Mouse (Mus musculus) forebrain, embryonic 16.5 days (tissue): ENCODE measurements around the gene Prss45. TPM values are rescaled to one million over a fixed set of nuclear protein-coding genes. Genes with fewer than 3 reads are reported as not detected.

Experiments
- ATAC-seq: fragments of 200-750 bp; cut with Nextera tagmentation; 2 replicates; pipeline ENCODE4 v1.8.0; 2017; ENCODE audit warnings: mild to moderate bottlenecking, moderate library complexity
- H3K27ac ChIP-seq: fragments of 300-500 bp; sonication (generic); 2 replicates; pipeline ENCODE4 v1.5.1; 2014; ENCODE audit warnings: low read length, control low read depth
- H3K27me3 ChIP-seq: fragments of 300-500 bp; sonication (generic); replicated peaks from 2 replicates; pipeline ENCODE4 v1.6.1; 2014; ENCODE audit warnings: low read length; ENCODE audit not compliant: control insufficient read depth, insufficient read depth
- H3K36me3 ChIP-seq: fragments of 300-500 bp; sonication (generic); 2 replicates; pipeline ENCODE4 v1.6.1; 2014; ENCODE audit not compliant: control insufficient read depth, insufficient read depth
- H3K4me1 ChIP-seq: fragments of 300-500 bp; sonication (generic); replicated peaks from 2 replicates; pipeline ENCODE4 v1.6.1; 2014; ENCODE audit warnings: low read length; ENCODE audit not compliant: control insufficient read depth, insufficient read depth
- H3K4me2 ChIP-seq: fragments of 300-500 bp; sonication (generic); 2 replicates; pipeline ENCODE4 v1.6.1; 2014; ENCODE audit warnings: mild to moderate bottlenecking, low read length, control low read depth
- H3K4me3 ChIP-seq: fragments of 300-500 bp; sonication (generic); replicated peaks from 2 replicates; pipeline ENCODE4 v1.5.1; 2014; ENCODE audit warnings: mild to moderate bottlenecking, low read length, control low read depth
- H3K9ac ChIP-seq: fragments of 300-500 bp; sonication (generic); replicated peaks from 2 replicates; pipeline ENCODE4 v1.6.1; 2014; ENCODE audit warnings: low read depth, low read length, control low read depth
- H3K9me3 ChIP-seq: fragments of 300-500 bp; sonication (generic); 2 replicates; pipeline ENCODE4 v1.6.1; 2016; ENCODE audit warnings: low read length; ENCODE audit not compliant: control insufficient read depth
- WGBS: fragments of 180-500 bp; shearing (Covaris S2); extraction: QIAGEN DNeasy Blood & Tissue Kit; methylation state at CpG from one replicate; pipeline ENCODE4 v1.1.7; 2014; 5-methylcytosine and 5-hydroxymethylcytosine counted together
- polyA plus RNA-seq: library from polyadenylated mRNA; unstranded; fragments of >200 nt; fragmentation: Nextera tagmentation; extraction: Ambion mirVana; gene quantifications from 2 replicates; pipeline ENCODE4 v1.2.1, GENCODE M21; 2015

Gene Prss45
- polyA plus RNA-seq, 1 experiment from 2014 or later: not detected

- no peak for ATAC-seq
Measured at GRCm38 (mm10) chr9:110849162-110849561, 14.8 kb downstream of the Prss45 start.

DNA sequence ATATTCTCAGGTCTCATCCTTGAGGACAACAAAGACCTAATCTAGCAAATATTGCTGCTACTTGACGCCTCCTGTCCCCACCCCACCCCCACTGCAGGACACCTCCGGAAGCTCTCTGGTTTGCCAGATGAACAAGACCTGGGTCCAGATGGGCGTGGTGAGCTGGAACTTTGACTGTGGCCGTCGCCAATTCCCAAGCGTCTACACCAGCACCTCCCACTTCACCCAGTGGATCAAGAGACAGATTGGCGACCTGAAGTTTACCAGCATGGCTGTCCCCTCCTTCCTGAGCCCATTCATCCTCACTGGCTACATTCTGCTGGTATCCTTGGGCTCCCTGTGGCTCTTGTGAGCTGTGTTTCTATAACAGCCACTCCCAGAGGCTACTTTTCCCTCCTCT lies 21.5 kb downstream of the Prss45 start:
- no peak for ATAC-seq
- no peaks in the 10 kb centered on the region for H3K9me3 ChIP-seq
- no peak overlapping the region for H3K4me3 ChIP-seq
- H3K27me3 ChIP-seq: peaks cover 10% of the 10 kb centered on the region; the same call in 1 of the 2 replicates
- no peak overlapping the region for H3K27ac ChIP-seq
- 83% methylated on average over 7 of the region's 7 CpGs for WGBS
- peaks cover 5% of the 10 kb centered on the region for H3K4me1 ChIP-seq
- H3K36me3 ChIP-seq: no peaks in the 10 kb centered on the region
- H3K4me2 ChIP-seq: no peak overlapping the region
- H3K9ac ChIP-seq: no peak overlapping the region

More at GRCm38 (mm10) chr9:110849162-110849561, 14.8 kb downstream of the Prss45 start:
- Histone ChIP-seq H3K4me2 (no peak overlapping the region), H3K9me3 (no peaks in the 10 kb centered on the region), H3K36me3 (no peaks in the 10 kb centered on the region), H3K9ac (no peak overlapping the region), H3K4me1 (no peaks in the 10 kb centered on the region), H3K27me3 (no peaks in the 10 kb centered on the region), H3K27ac (no peak overlapping the region), H3K4me3 (no peak overlapping the region)
- 78% methylated on average over 7 of the region's 7 CpGs for WGBS

DNA sequence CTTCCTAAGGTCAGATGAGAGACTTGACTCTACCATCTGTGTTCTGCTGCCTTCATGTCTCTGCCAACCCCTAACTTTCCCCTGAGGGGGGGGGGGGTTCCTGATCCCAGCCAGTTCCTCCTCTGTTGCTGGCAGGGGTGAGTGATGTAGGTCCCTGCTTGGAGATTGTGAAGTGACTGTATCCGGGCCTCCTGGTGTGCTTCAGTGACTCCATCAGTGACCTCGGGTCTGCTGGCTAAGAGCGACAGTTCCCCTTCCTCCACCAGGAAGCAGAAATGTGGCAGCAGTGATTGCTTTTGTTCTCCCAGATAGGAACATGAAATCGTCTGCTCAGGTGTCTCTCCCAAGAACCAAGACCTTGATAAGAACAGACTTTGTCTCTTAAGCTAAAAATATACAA lies 22.5 kb downstream of the Prss45 start:
- H3K9me3 ChIP-seq: no peaks in the 10 kb centered on the region
- ATAC-seq: no peak
- H3K27me3 ChIP-seq: peaks cover 10% of the 10 kb centered on the region; the same call in 1 of the 2 replicates
- no peak overlapping the region for H3K27ac ChIP-seq
- no peak overlapping the region for H3K4me2 ChIP-seq
- WGBS: 80% methylated on average over 4 of the region's 4 CpGs
- no peaks in the 10 kb centered on the region for H3K36me3 ChIP-seq
- H3K4me3 ChIP-seq: no peak overlapping the region
- no peak overlapping the region for H3K9ac ChIP-seq
- peaks cover 5% of the 10 kb centered on the region for H3K4me1 ChIP-seq

DNA sequence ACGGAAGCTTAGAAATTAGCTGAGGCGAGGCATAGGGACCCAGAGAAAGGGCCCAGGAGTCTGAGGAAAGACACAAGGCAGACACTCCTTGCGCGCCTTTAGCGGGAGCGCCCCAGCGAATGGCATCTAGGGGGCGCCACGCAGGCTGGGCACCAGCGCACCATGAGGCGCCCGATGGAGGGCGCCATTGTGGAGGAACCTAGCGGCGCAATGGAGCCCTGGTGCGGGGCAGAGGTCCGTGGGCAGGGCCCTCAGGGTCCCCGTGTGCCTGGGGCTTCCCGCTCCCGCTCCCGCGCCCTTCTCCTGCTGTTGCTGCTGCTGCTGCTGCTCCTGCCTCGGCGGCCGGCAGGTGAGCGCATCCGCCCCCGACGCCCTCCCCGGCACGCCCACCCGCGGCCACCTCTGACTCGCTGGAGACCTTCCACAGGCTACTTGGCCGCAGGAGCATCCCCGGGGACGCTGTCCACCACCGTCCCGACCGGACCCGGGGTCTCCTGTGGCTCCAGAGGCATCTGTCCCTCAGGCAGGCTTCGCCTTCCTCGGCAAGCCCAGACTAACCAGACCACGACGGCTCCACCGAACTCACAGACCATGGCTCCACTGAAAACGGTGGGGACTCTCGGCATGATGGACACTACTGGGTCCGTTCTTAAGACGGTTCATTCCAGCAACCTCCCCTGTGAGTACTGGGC lies 23.5 kb downstream of the Prss45 start, which contains the start of gene Prss50:
Prss50 (plus strand) TSS at position 187 of the 692 bp plus-strand sequence.
- WGBS: 6% methylated on average over 48 of the region's 50 CpGs
- Histone ChIP-seq H3K27ac (no peak within 1 kb of the TSS), H3K9ac (0 out of 2 replicates have a peak within 1 kb of the TSS, but pooled peaks have one; percentile 14), H3K4me2 (peak within 1 kb of the TSS; percentile 47), H3K36me3 (no peaks in the 10 kb centered on the region), H3K27me3 (peaks cover 10% of the 10 kb centered on the region; the same call in 1 of the 2 replicates), H3K4me3 (peak within 1 kb of the TSS; percentile 25), H3K9me3 (no peaks in the 10 kb centered on the region), H3K4me1 (peaks cover 5% of the 10 kb centered on the region)
- no peak for ATAC-seq

DNA sequence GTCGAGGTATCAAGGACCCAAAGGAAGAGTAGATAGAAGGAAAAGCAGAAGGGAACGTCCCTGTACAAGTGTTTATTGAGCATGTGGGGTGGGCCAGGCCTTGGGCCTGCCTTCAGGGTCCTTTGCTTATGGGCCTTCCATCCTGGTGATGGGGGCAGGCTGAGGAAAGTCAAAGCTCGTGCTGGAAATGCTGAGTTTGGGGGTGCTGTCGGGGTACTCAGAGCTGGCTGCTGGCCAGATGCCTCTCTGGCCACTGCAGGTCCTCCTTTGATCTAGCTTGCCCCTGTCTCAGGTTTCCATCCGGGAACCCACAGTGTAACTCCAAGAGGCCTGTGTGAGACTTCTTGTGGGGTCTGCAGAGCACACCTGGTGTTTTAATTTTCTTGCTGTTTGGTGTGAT lies 24.1 kb downstream of the Prss45 start:
- WGBS: 57% methylated on average over 5 of the region's 5 CpGs
- ATAC-seq: no peak

DNA sequence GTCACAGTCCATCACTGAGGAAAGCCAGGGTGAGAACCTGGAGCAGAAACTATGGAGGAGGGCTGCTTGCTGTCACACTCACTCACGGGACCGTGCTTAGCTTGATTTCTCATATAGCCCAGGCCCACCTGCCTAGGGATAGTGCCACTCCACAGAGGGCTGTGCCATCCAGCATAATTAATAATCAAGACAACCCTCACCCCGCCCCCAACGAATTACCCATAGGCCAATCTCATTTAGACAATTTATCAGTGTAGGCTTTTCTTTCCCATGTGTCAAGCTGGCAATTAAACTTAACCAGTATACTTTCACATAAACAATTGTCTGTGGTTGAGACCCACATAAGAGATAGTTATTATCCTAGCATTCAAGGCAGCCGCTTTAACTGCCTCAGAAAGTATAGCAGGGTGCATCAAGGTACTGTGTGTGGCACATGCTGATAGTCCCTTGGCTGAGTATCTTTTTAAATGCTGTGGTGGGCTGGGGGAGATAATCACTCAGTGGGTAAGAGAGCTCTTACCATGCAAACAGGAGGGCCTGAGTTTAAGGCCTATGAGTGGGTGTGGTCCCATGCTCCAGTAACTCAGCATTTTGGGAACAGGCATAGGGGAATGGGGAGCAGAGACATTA lies 24.7 kb downstream of the Prss45 start:
- ATAC-seq: no peak
- Histone ChIP-seq H3K9ac (no peak overlapping the region), H3K4me2 (no peak overlapping the region), H3K4me1 (peaks cover 5% of the 10 kb centered on the region), H3K27me3 (peaks cover 10% of the 10 kb centered on the region; the same call in 1 of the 2 replicates), H3K9me3 (no peaks in the 10 kb centered on the region), H3K27ac (no peak overlapping the region), H3K36me3 (no peaks in the 10 kb centered on the region), H3K4me3 (no peak overlapping the region)
- 89% methylated on average over 5 of the region's 5 CpGs for WGBS

More for the DNA sequence above, 24.1 kb downstream of the Prss45 start:
- Histone ChIP-seq H3K4me1 (peaks cover 5% of the 10 kb centered on the region), H3K4me3 (no peak overlapping the region), H3K4me2 (no peak overlapping the region), H3K9ac (no peak overlapping the region), H3K27me3 (peaks cover 10% of the 10 kb centered on the region; the same call in 1 of the 2 replicates), H3K27ac (no peak overlapping the region), H3K9me3 (no peaks in the 10 kb centered on the region), H3K36me3 (no peaks in the 10 kb centered on the region)

DNA sequence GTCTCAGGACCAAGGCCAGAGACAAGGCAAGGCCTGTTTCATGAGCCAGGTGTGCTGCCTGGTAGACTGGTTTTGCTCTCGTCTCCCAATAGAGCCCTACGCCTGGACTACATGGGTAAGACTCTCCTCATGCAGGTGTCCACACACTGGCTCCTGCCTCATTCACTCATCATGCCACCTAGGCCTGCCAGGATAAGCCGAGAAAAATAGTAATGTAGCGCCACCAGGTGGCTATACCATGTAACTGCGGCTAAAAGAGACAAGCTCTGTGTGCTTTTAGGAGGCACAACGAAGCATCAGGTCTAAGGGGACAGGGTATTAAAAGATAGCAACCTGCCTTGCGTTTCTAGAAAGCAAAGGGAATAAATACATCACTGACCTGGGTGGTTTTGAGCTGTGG lies 36.6 kb downstream of the Prss45 start:
- peaks cover 19% of the 10 kb centered on the region for H3K4me1 ChIP-seq
- H3K27ac ChIP-seq: no peak overlapping the region
- H3K9ac ChIP-seq: no peak overlapping the region
- H3K4me3 ChIP-seq: no peak overlapping the region
- H3K36me3 ChIP-seq: no peaks in the 10 kb centered on the region
- 0 out of 2 replicates have a peak, but pooled peaks cover 2% of the 10 kb centered on the region for H3K27me3 ChIP-seq
- WGBS: 14% methylated on average over 7 of the region's 7 CpGs
- no peaks in the 10 kb centered on the region for H3K9me3 ChIP-seq
- H3K4me2 ChIP-seq: no peak overlapping the region
- no peak for ATAC-seq

- 8% methylated on average over 40 of the region's 40 CpGs for WGBS
- peak overlapping the region; percentile 34 for H3K4me3 ChIP-seq
- peak overlapping the region; percentile 55 for H3K9ac ChIP-seq
- peaks cover 19% of the 10 kb centered on the region for H3K4me1 ChIP-seq
- peaks cover 6% of the 10 kb centered on the region for H3K27me3 ChIP-seq
- no peaks in the 10 kb centered on the region for H3K9me3 ChIP-seq
- peak; percentile 67 for ATAC-seq
- no peak overlapping the region for H3K27ac ChIP-seq
- H3K4me2 ChIP-seq: peak overlapping the region; percentile 50
- H3K36me3 ChIP-seq: no peaks in the 10 kb centered on the region
Measured at GRCm38 (mm10) chr9:110873681-110874659, 39.6 kb downstream of the Prss45 start.
